Mouse (Mus musculus): ENCODE measurements around the gene Il12rb2. TPM values are rescaled to one million over a fixed set of nuclear protein-coding genes. Genes with fewer than 3 reads are reported as not detected.

Il12rb2 gene
- polyA plus RNA-seq, 1 experiment = not detected

DNA sequence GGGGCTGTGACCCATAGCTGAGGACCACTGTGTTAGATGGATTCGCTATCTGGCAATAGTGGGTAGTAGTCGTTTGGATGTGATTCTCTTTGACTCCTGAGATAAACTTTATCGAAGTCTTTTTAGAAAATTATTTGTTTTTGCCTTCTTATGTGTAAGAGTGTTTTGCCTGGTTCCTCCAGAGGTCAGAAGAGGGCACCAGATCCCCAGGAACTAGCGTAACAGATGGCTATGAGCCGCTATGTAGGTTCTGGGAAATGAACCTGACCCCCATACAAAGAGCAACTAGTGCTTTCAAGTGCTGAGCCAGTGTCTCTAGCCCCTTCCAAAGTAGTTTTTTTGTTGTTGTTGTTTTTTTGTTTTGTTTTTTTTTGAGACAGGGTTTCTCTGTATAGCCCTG, 79.9 kb downstream of the Il12rb2 start:
- H3K36me3 ChIP-seq (ENCODE audit: control insufficient read depth, insufficient read depth, low read length, poor library complexity, severe bottlenecking) = peaks cover 3% of the 10 kb centered on the region; the same call in 1 of the 2 replicates
- H3K9me3 ChIP-seq (replicated peaks; ENCODE audit: control insufficient read depth, insufficient read depth, low read length, poor library complexity, severe bottlenecking) = no peaks in the 10 kb centered on the region
- no peak overlapping the region for H3K27ac ChIP-seq (ENCODE audit: insufficient read depth, low read length)
- no peaks in the 10 kb centered on the region for H3K27me3 ChIP-seq (ENCODE audit: control insufficient read depth, insufficient read depth, low read length, poor library complexity, severe bottlenecking)
- no peak for TF ChIP-seq EP300 (IDR thresholded peaks at IDR 0.05; ENCODE audit: insufficient read depth, low read depth, low read length)
- no peak overlapping the region for H3K4me3 ChIP-seq (ENCODE audit: low read depth, low read length)
- H3K9ac ChIP-seq (ENCODE audit: low read depth, poor library complexity, severe bottlenecking) = no peak overlapping the region
- H3K4me1 ChIP-seq (ENCODE audit: control insufficient read depth, insufficient read depth, low read length) = no peaks in the 10 kb centered on the region

DNA sequence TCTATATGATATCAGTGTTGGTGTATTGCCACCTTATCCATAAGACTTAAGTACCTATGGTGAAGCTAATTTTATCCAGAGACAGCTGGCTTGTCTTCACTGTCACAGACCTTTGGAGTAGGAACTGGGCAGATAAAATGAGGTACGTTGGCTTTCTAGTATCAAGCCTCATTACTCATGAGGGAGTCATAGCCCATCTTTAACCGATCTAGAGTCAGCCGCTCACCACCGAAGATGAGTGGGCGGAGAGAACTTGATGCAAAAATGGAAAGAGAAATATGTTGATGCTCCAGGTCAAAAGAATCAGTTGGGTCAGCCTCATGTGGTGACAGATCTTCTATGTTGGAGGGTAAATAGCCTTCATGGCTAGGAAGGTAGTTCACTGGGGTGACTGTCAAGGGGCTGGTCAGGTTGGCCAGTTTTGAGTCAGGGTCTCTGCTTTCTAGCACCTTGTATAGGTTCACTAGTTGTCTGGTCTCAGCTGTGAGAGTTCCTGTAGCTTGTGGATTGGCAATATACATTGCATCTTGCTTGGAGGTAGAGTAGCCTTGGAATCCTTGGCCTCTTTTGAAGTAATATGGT, 83.9 kb downstream of the Il12rb2 start:
- Histone ChIP-seq H3K27me3 (ENCODE audit: control insufficient read depth, insufficient read depth, low read length, poor library complexity, severe bottlenecking) (no peaks in the 10 kb centered on the region), H3K27ac (ENCODE audit: insufficient read depth, low read length) (peak overlapping the region; percentile 32), H3K4me1 (ENCODE audit: control insufficient read depth, insufficient read depth, low read length) (no peaks in the 10 kb centered on the region), H3K9me3 (replicated peaks; ENCODE audit: control insufficient read depth, insufficient read depth, low read length, poor library complexity, severe bottlenecking) (no peaks in the 10 kb centered on the region), H3K9ac (ENCODE audit: low read depth, poor library complexity, severe bottlenecking) (no peak overlapping the region), H3K4me3 (ENCODE audit: low read depth, low read length) (no peak overlapping the region), H3K36me3 (ENCODE audit: control insufficient read depth, insufficient read depth, low read length, poor library complexity, severe bottlenecking) (peaks cover 26% of the 10 kb centered on the region)
- TF ChIP-seq POLR2A (IDR thresholded peaks at IDR 0.05; ENCODE audit: insufficient read depth, low read length) (no peak), CTCF (IDR thresholded peaks at IDR 0.05; ENCODE audit: low read depth, low read length) (no peak), EP300 (IDR thresholded peaks at IDR 0.05; ENCODE audit: insufficient read depth, low read depth, low read length) (no peak)

DNA sequence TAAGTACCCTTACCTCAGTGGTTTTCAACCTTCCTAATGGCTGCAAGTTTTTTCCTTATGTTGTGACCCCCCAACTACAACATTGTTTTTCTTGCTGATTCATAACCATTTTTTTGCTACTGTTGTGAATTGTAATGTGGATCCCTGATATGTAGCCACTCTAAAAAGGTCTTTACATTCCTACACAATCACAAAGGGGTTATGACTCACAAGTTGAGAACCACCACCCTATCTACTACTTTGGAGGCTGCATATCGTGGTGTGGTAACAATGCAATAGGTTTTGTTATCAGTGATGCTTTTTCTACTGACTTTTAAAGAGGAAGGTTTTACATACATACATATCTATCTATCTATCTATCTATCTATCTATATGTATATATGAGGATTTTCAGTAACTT, 93.1 kb downstream of the Il12rb2 start:
- H3K36me3 ChIP-seq (ENCODE audit: control insufficient read depth, insufficient read depth, low read length, poor library complexity, severe bottlenecking) = peaks cover 79% of the 10 kb centered on the region

DNA sequence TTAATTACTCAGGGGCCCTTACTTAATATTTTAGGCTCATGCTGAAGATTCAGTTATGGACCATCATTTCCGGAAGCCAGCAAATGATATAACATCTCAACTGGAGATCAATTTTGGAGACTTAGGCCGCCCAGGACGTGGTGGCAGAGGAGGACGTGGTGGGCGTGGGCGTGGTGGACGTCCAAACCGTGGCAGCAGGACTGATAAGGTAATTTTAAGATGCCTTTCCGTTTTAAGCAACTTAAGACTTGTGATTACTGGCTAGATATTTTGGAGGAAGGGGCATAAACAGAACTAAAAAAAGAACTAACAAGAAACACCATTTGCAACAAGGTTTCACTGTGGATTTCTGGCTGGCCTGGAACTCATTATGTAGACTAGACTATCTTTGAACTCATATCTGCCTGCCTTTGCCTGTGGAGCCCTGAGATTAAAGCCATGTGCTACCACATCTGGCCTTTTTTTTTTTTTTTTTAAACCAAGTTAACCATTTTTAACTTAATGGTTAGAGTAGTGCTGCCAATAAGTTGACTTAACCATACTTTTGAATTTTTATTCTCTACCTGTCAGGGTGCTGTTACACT, 94.3 kb downstream of the Il12rb2 start:
- TF ChIP-seq CTCF (IDR thresholded peaks at IDR 0.05; ENCODE audit: low read depth, low read length) = no peak
- TF ChIP-seq EP300 (IDR thresholded peaks at IDR 0.05; ENCODE audit: insufficient read depth, low read depth, low read length) = no peak
- TF ChIP-seq POLR2A (IDR thresholded peaks at IDR 0.05; ENCODE audit: insufficient read depth, low read length) = no peak
- Histone ChIP-seq H3K36me3 (ENCODE audit: control insufficient read depth, insufficient read depth, low read length, poor library complexity, severe bottlenecking) (peaks cover 84% of the 10 kb centered on the region), H3K27ac (ENCODE audit: insufficient read depth, low read length) (no peak overlapping the region), H3K9me3 (replicated peaks; ENCODE audit: control insufficient read depth, insufficient read depth, low read length, poor library complexity, severe bottlenecking) (no peaks in the 10 kb centered on the region), H3K27me3 (ENCODE audit: control insufficient read depth, insufficient read depth, low read length, poor library complexity, severe bottlenecking) (no peaks in the 10 kb centered on the region), H3K4me1 (ENCODE audit: control insufficient read depth, insufficient read depth, low read length) (no peaks in the 10 kb centered on the region), H3K9ac (ENCODE audit: low read depth, poor library complexity, severe bottlenecking) (no peak overlapping the region), H3K4me3 (ENCODE audit: low read depth, low read length) (no peak overlapping the region)

More for the DNA sequence above, 93.1 kb downstream of the Il12rb2 start:
- H3K9ac ChIP-seq (ENCODE audit: low read depth, poor library complexity, severe bottlenecking) = no peak overlapping the region
- no peaks in the 10 kb centered on the region for H3K9me3 ChIP-seq (replicated peaks; ENCODE audit: control insufficient read depth, insufficient read depth, low read length, poor library complexity, severe bottlenecking)
- no peaks in the 10 kb centered on the region for H3K4me1 ChIP-seq (ENCODE audit: control insufficient read depth, insufficient read depth, low read length)
- H3K4me3 ChIP-seq (ENCODE audit: low read depth, low read length) = no peak overlapping the region
- H3K27me3 ChIP-seq (ENCODE audit: control insufficient read depth, insufficient read depth, low read length, poor library complexity, severe bottlenecking) = no peaks in the 10 kb centered on the region
- H3K27ac ChIP-seq (ENCODE audit: insufficient read depth, low read length) = no peak overlapping the region
- TF ChIP-seq POLR2A (IDR thresholded peaks at IDR 0.05; ENCODE audit: insufficient read depth, low read length) (no peak), CTCF (IDR thresholded peaks at IDR 0.05; ENCODE audit: low read depth, low read length) (no peak), EP300 (IDR thresholded peaks at IDR 0.05; ENCODE audit: insufficient read depth, low read depth, low read length) (no peak)

DNA sequence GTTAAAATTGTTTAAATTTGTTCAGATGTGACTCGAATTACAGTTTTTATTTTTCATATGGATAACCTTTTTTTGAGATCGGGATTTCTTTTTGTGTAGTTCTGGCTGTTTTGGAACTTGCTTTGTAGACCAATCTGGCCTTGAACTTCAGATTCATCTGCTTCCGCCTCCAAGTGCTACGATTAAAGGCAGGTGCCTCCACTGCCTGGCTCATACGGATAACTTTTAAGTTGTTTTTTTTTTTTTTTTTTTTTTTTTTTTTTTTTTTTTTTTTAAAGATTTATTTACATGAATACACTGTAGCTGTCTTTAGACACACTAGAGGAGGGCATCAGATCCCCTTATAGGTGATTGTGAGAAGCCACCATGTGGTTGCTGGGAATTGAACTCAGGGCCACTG, 98.0 kb downstream of the Il12rb2 start:
- Histone ChIP-seq H3K36me3 (ENCODE audit: control insufficient read depth, insufficient read depth, low read length, poor library complexity, severe bottlenecking) (peaks cover 90% of the 10 kb centered on the region), H3K9ac (ENCODE audit: low read depth, poor library complexity, severe bottlenecking) (no peak overlapping the region; the same call in 1 of the 2 replicates), H3K27ac (ENCODE audit: insufficient read depth, low read length) (no peak overlapping the region), H3K4me1 (ENCODE audit: control insufficient read depth, insufficient read depth, low read length) (no peaks in the 10 kb centered on the region), H3K27me3 (ENCODE audit: control insufficient read depth, insufficient read depth, low read length, poor library complexity, severe bottlenecking) (no peaks in the 10 kb centered on the region), H3K9me3 (replicated peaks; ENCODE audit: control insufficient read depth, insufficient read depth, low read length, poor library complexity, severe bottlenecking) (no peaks in the 10 kb centered on the region), H3K4me3 (ENCODE audit: low read depth, low read length) (no peak overlapping the region)
- no peak for TF ChIP-seq POLR2A (IDR thresholded peaks at IDR 0.05; ENCODE audit: insufficient read depth, low read length)
- TF ChIP-seq EP300 (IDR thresholded peaks at IDR 0.05; ENCODE audit: insufficient read depth, low read depth, low read length) = no peak
- TF ChIP-seq CTCF (IDR thresholded peaks at IDR 0.05; ENCODE audit: low read depth, low read length) = no peak

DNA sequence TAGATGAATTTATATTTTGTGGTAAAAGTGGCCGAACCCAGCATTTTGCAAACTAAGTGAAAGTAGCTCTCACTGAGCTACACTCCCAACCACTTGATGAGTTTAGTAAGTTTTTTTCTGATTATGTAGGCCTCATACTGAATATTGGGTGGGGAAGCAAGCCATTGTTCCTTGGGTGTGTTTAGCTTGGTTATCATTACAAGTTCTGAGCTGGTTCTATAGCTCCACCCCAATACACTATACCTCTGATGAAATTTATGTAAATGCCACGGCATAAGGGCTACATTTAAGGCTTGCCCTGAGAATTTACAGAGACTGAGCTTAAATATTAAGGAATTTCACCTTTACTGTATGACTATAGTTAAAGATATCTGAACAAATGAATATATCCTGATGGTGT, 106.5 kb downstream of the Il12rb2 start:
- peaks cover 58% of the 10 kb centered on the region for H3K36me3 ChIP-seq (ENCODE audit: control insufficient read depth, insufficient read depth, low read length, poor library complexity, severe bottlenecking)
- H3K9me3 ChIP-seq (replicated peaks; ENCODE audit: control insufficient read depth, insufficient read depth, low read length, poor library complexity, severe bottlenecking) = no peaks in the 10 kb centered on the region
- no peak overlapping the region for H3K27ac ChIP-seq (ENCODE audit: insufficient read depth, low read length)
- H3K4me3 ChIP-seq (ENCODE audit: low read depth, low read length) = peak overlapping the region; percentile 25; the same call in 1 of the 2 replicates
- H3K27me3 ChIP-seq (ENCODE audit: control insufficient read depth, insufficient read depth, low read length, poor library complexity, severe bottlenecking) = no peaks in the 10 kb centered on the region
- no peaks in the 10 kb centered on the region for H3K4me1 ChIP-seq (ENCODE audit: control insufficient read depth, insufficient read depth, low read length)
- TF ChIP-seq POLR2A (IDR thresholded peaks at IDR 0.05; ENCODE audit: insufficient read depth, low read length) (no peak), EP300 (IDR thresholded peaks at IDR 0.05; ENCODE audit: insufficient read depth, low read depth, low read length) (no peak), CTCF (IDR thresholded peaks at IDR 0.05; ENCODE audit: low read depth, low read length) (no peak)
- H3K9ac ChIP-seq (ENCODE audit: low read depth, poor library complexity, severe bottlenecking) = peak overlapping the region; percentile 99

Data from ES-Bruce4 (cell line).